Mouse (Mus musculus) limb, embryonic 10.5 days (tissue): Measurements from ENCODE around the gene Shisa2. TPM values are rescaled to one million over a fixed set of nuclear protein-coding genes. Genes with fewer than 3 reads are reported as not detected.
A peak's percentile ranks its signal among the peaks of the same experiment; 100 is the strongest.

Experiments
- DNase-seq: peaks from one replicate; pipeline ENCODE4 v3.0.0-alpha.2; 2017; ENCODE audit warnings: low spot score
- H3K27ac ChIP-seq: fragments of 300-500 bp; sonication (generic); 2 replicates; pipeline ENCODE4 v1.5.1; 2016; ENCODE audit warnings: mild to moderate bottlenecking
- H3K27me3 ChIP-seq: fragments of 300-500 bp; sonication (generic); 2 replicates; pipeline ENCODE4 v1.6.1; 2016; ENCODE audit warnings: low read depth, mild to moderate bottlenecking; ENCODE audit not compliant: poor library complexity, severe bottlenecking
- H3K36me3 ChIP-seq: fragments of 300-500 bp; sonication (generic); 2 replicates; pipeline ENCODE4 v1.6.1; 2016; ENCODE audit warnings: mild to moderate bottlenecking, moderate library complexity
- H3K4me1 ChIP-seq: fragments of 300-500 bp; sonication (generic); 2 replicates; pipeline ENCODE4 v1.6.1; 2016
- H3K4me3 ChIP-seq: fragments of 300-500 bp; sonication (generic); 2 replicates; pipeline ENCODE4 v1.5.1; 2016; ENCODE audit warnings: mild to moderate bottlenecking, moderate library complexity
- H3K9me3 ChIP-seq: fragments of 300-500 bp; sonication (generic); replicated peaks from 2 replicates; pipeline ENCODE4 v1.6.1; 2016; ENCODE audit warnings: mild to moderate bottlenecking
- WGBS: fragments of 180-500 bp; shearing (Covaris S2); methylation state at CpG from one replicate; pipeline ENCODE4 v1.1.7; 2016; 5-methylcytosine and 5-hydroxymethylcytosine counted together
- polyA plus RNA-seq: library from polyadenylated mRNA; unstranded; fragments of >200 nt; fragmentation: Nextera tagmentation; extraction: Ambion mirVana; gene quantifications from 2 replicates; pipeline ENCODE4 v1.2.1, GENCODE M21; 2016

Shisa2 gene
- polyA plus RNA-seq, 1 experiment from 2014 or later, result 22.5 TPM

DNA sequence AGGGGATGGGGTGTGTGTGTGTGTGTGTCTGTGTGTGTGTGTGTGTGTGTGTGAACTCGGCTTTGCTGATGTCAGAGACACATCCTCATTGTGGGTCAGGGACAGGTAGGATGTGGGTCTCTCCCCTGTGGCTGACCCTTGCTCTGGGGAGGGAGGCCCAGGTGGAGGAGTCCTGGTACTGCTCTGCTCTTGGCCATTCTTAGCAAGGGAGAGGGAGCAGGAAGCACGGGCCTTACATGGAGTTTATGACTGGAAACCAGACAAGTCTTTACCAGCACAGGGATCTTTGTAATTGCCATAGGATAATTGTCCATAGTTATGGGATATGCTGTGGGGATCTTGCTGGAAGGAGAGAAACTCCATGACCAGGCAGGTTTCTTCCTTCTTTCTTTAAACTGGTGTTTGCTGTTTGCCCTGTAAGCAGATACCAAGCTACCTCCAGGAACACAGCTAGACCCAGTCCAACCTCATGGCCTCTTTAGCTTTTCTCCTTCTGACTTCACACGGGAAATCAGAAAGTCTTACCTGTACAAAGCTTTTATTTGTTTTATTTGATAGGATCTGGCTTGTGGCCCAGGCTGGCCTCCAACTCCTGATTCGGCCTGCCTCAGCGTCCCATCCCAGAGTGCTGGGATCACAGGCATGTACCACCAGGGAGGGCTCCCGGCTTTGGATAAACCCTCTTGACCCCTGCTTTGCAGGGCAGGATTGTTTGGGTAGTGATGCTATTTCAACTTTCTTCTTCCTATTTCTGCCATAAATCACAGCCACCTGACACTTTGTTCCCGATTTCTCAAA is 14.0 kb downstream of the Shisa2 start:
- 56% methylated on average over 7 of the region's 7 CpGs for WGBS
- no peak overlapping the region for H3K4me3 ChIP-seq
- H3K4me1 ChIP-seq, result peaks cover 32% of the 10 kb centered on the region
- no peaks in the 10 kb centered on the region for H3K27me3 ChIP-seq
- H3K27ac ChIP-seq, result no peak overlapping the region
- no peak for DNase-seq
- H3K9me3 ChIP-seq, result no peaks in the 10 kb centered on the region
- H3K36me3 ChIP-seq, result no peaks in the 10 kb centered on the region

DNA sequence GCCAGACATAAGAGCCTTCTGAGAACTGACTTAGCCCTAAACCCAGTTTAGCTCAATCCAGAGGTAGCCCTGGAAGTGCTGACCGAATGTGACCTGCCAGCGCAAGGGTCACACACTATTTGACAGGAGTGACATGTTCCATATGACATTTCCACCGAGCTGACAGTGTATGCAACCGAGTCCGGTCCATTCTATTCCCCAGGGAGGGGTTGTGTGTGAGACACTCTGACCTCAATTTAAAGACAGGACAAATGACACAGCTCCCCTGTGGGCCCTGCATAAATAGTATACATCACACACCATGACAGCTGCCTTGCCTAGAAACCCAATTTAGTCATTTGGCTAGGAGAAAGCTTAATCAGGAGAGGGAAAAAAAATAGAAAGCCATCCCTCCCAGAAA is 16.7 kb downstream of the Shisa2 start:
- Histone ChIP-seq H3K27me3 (no peaks in the 10 kb centered on the region), H3K9me3 (no peaks in the 10 kb centered on the region), H3K4me3 (no peak overlapping the region), H3K27ac (no peak overlapping the region), H3K4me1 (peaks cover 37% of the 10 kb centered on the region), H3K36me3 (no peaks in the 10 kb centered on the region)
- DNase-seq, result no peak
- WGBS, result 44% methylated on average over 5 of the region's 5 CpGs

GRCm38 (mm10) chr14:59643582-59643981 is 18.5 kb downstream of the Shisa2 start:
- 72% methylated on average over 12 of the region's 12 CpGs for WGBS
- DNase-seq, result no peak
- H3K27ac ChIP-seq, result no peak overlapping the region

DNA sequence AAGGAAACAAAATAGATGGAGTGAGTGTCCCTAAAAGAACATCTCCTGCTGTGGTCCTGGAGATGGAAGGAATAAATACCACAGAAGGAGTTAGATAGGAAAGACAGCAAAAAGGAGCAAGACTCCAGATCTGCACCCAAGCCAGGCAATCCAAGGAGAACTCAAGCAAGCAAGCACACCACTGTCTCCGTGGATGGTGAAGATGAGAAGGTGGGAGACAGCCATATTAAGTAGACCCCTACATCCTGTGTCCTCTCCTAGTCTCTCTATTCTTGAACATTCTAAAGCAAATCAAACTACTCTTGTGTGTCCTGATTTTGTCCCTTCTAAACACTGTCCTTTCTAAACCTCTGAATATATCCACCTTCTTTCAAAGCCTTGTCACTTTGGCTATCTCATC is 19.1 kb downstream of the Shisa2 start:
- DNase-seq, result no peak
- WGBS, result 82% methylated on average over 1 of the region's 1 CpGs

More at GRCm38 (mm10) chr14:59643582-59643981, 18.5 kb downstream of the Shisa2 start:
- Histone ChIP-seq H3K27me3 (no peaks in the 10 kb centered on the region), H3K4me1 (peaks cover 54% of the 10 kb centered on the region), H3K36me3 (no peaks in the 10 kb centered on the region), H3K4me3 (no peak overlapping the region), H3K9me3 (no peaks in the 10 kb centered on the region)

DNA sequence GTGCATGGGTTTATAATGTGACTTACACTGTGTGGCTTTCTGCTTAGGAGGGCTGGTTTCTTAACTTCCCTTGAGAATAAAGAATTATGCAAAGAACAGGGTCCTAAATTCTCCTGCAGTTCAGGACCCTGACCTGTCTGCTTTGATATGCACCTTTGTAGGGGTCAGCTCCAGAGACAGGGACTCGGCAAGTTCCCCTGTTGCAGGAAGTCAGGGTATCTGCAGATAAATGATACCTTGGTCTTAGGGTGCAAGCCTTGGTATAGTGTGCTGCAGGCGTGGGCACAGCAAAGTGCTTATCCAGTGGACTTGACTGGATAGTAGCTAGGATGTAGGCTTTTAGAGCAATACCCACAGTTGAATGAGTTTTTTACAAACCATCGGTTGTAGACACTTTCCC is 19.8 kb downstream of the Shisa2 start:
- H3K36me3 ChIP-seq, result no peaks in the 10 kb centered on the region
- no peak for DNase-seq
- H3K27ac ChIP-seq, result no peak overlapping the region
- no peak overlapping the region for H3K4me3 ChIP-seq
- peaks cover 55% of the 10 kb centered on the region for H3K4me1 ChIP-seq
- WGBS, result 67% methylated on average over 3 of the region's 3 CpGs
- no peaks in the 10 kb centered on the region for H3K27me3 ChIP-seq
- no peaks in the 10 kb centered on the region for H3K9me3 ChIP-seq

More for the DNA sequence above, 19.1 kb downstream of the Shisa2 start:
- Histone ChIP-seq H3K4me1 (peaks cover 55% of the 10 kb centered on the region), H3K27me3 (no peaks in the 10 kb centered on the region), H3K27ac (no peak overlapping the region), H3K4me3 (no peak overlapping the region), H3K36me3 (no peaks in the 10 kb centered on the region), H3K9me3 (no peaks in the 10 kb centered on the region)

GRCm38 (mm10) chr14:59646826-59647697 is 22.0 kb downstream of the Shisa2 start:
- Histone ChIP-seq H3K9me3 (no peaks in the 10 kb centered on the region), H3K27ac (peak overlapping the region; percentile 69), H3K27me3 (no peaks in the 10 kb centered on the region), H3K4me1 (peaks cover 47% of the 10 kb centered on the region), H3K36me3 (no peaks in the 10 kb centered on the region), H3K4me3 (no peak overlapping the region)
- no peak for DNase-seq
- 77% methylated on average over 16 of the region's 16 CpGs for WGBS

- H3K4me1 ChIP-seq, result peaks cover 37% of the 10 kb centered on the region
- no peaks in the 10 kb centered on the region for H3K27me3 ChIP-seq
- no peak overlapping the region for H3K4me3 ChIP-seq
- H3K9me3 ChIP-seq, result no peaks in the 10 kb centered on the region
- H3K27ac ChIP-seq, result no peak overlapping the region
- WGBS, result 88% methylated on average over 10 of the region's 10 CpGs
- no peaks in the 10 kb centered on the region for H3K36me3 ChIP-seq
- no peak for DNase-seq
These were observed 23.5 kb downstream of the Shisa2 start for GRCm38 (mm10) chr14:59648611-59649010.

GRCm38 (mm10) chr14:59649337-59649736 is 24.2 kb downstream of the Shisa2 start:
- H3K27ac ChIP-seq, result peak overlapping the region; percentile 39; the same call in 1 of the 2 replicates
- WGBS, result 85% methylated on average over 6 of the region's 6 CpGs

DNA sequence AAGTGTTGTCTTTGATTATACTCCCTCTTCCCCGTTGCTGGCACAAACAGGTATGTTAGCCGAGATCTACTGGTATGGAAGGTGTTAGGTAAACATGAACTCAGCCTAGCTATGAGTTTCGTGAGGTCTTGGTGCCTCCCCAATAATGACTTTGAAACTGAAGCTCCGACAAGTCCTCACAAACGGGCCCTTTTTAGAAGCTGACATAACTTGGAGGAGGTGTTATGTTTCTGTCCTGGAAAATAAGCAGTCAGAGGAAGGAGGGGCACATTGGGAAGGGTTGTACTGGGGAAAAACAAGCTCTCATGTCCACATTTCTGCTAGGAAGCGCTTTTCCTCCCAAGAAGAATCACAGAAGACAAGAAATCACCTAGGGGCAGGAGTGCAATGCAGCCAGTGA is 31.5 kb downstream of the Shisa2 start:
- no peaks in the 10 kb centered on the region for H3K36me3 ChIP-seq
- no peaks in the 10 kb centered on the region for H3K27me3 ChIP-seq
- no peaks in the 10 kb centered on the region; the same call in 1 of the 2 replicates for H3K4me1 ChIP-seq
- no peaks in the 10 kb centered on the region for H3K9me3 ChIP-seq
- DNase-seq, result no peak
- no peak overlapping the region for H3K27ac ChIP-seq
- WGBS, result 79% methylated on average over 6 of the region's 6 CpGs
- H3K4me3 ChIP-seq, result no peak overlapping the region

More at GRCm38 (mm10) chr14:59649337-59649736, 24.2 kb downstream of the Shisa2 start:
- H3K4me3 ChIP-seq, result no peak overlapping the region
- H3K27me3 ChIP-seq, result no peaks in the 10 kb centered on the region
- peaks cover 32% of the 10 kb centered on the region for H3K4me1 ChIP-seq
- DNase-seq, result no peak
- H3K36me3 ChIP-seq, result no peaks in the 10 kb centered on the region
- no peaks in the 10 kb centered on the region for H3K9me3 ChIP-seq

DNA sequence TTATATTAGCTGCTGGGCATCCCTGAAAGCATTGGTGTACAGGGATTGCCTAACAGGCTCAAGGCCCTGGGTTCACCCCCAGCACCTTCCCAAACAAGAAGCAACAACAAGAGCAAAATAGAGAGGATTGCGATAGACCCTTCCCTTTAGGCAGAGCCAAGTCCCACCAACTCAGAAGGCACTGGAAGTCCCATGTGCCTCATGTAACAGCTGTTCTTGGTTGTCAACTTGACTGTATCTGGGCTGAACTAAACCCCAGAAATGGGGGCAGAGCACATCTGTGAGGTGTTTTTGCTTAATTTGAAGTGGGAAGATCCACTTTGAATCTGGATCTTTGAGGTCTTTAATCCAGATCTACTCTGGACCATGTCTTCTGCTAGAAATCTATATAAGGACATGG is 32.0 kb downstream of the Shisa2 start:
- H3K27ac ChIP-seq, result no peak overlapping the region
- no peaks in the 10 kb centered on the region; the same call in 1 of the 2 replicates for H3K4me1 ChIP-seq
- no peaks in the 10 kb centered on the region for H3K36me3 ChIP-seq
- no peaks in the 10 kb centered on the region for H3K27me3 ChIP-seq
- H3K9me3 ChIP-seq, result no peaks in the 10 kb centered on the region
- no peak overlapping the region for H3K4me3 ChIP-seq
- 100% methylated on average over 1 of the region's 1 CpGs for WGBS
- DNase-seq, result no peak

GRCm38 (mm10) chr14:59672893-59673515 is 47.9 kb downstream of the Shisa2 start:
- Histone ChIP-seq H3K4me1 (peaks cover 48% of the 10 kb centered on the region), H3K36me3 (no peaks in the 10 kb centered on the region), H3K27me3 (no peaks in the 10 kb centered on the region), H3K4me3 (no peak overlapping the region), H3K9me3 (no peaks in the 10 kb centered on the region), H3K27ac (0 out of 2 replicates have a peak overlapping the region, but pooled peaks have one; percentile 19)
- DNase-seq, result no peak
- WGBS, result 79% methylated on average over 6 of the region's 6 CpGs

GRCm38 (mm10) chr14:59674556-59674955 is 49.4 kb downstream of the Shisa2 start:
- Histone ChIP-seq H3K36me3 (no peaks in the 10 kb centered on the region), H3K4me3 (no peak overlapping the region), H3K27ac (peak overlapping the region; percentile 83), H3K27me3 (no peaks in the 10 kb centered on the region), H3K9me3 (no peaks in the 10 kb centered on the region), H3K4me1 (peaks cover 48% of the 10 kb centered on the region)
- peak; percentile 37 for DNase-seq
- WGBS, result 26% methylated on average over 8 of the region's 8 CpGs
